ENCODE assay signal across 23 mouse cellular contexts in the genomic region with DNA sequence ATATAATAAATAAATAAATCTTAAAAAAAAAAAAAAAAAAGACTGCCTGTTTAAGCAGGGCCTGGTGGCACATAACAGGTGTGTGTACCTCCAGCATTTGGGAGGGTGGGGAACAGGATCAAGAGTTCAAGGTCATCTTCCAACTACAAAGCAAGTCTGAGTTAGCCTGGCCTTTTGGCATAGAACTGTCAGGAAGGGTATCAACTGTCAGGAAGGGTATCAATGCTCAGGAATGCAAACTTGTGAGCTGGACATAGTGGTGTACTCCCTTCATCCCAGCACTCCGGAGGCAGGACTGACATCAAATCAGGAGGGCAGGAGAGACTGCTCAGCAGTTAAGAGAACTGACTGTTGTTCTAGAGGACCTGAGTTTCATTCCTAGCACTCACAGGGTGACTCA.
"Had no signal": no experiment of that assay in that cellular context is flagged by ENCODE, and none has a peak within 500 bp of the region (broad histone marks: within the 10 kb centered on the region; RNA-seq: fewer than 3 reads in every experiment).

No protein-coding gene starts in this region.

- DNase-seq: gastrocnemius, postnatal 14 days; gastrocnemius, postnatal 36 days; heart, adult 18-20 months; heart, postnatal 14 days; heart, postnatal 36 days; kidney, adult 11 months; kidney, adult 2 months; kidney, adult 9 months; kidney, postnatal 14 days; kidney, postnatal 36 days; layer of hippocampus, adult 9-11 months; left cerebral cortex, postnatal 4 days had no signal

- H3K4me1 ChIP-seq: hindbrain, embryonic 15.5 days; intestine, embryonic 15.5 days; kidney, embryonic 15.5 days; limb, embryonic 13.5 days; limb, embryonic 15.5 days had no signal

- H3K27me3 ChIP-seq: heart, embryonic 12.5 days; hindbrain, embryonic 13.5 days; hindbrain, embryonic 15.5 days; intestine, embryonic 15.5 days; kidney, embryonic 15.5 days; limb, embryonic 13.5 days; limb, embryonic 15.5 days; liver, embryonic 12.5 days had no signal

- H3K36me3 ChIP-seq: hindbrain, embryonic 15.5 days; intestine, embryonic 15.5 days; limb, embryonic 15.5 days had no signal

- H3K4me2 ChIP-seq: heart, embryonic 12.5 days; hindbrain, embryonic 13.5 days; hindbrain, embryonic 15.5 days; intestine, embryonic 15.5 days; kidney, embryonic 15.5 days; limb, embryonic 13.5 days; limb, embryonic 15.5 days; liver, embryonic 12.5 days had no signal

- H3K9me3 ChIP-seq: hindbrain, embryonic 13.5 days; hindbrain, embryonic 15.5 days; intestine, embryonic 15.5 days; limb, embryonic 13.5 days; limb, embryonic 15.5 days; liver, embryonic 12.5 days had no signal

- H3K27ac ChIP-seq: hindbrain, embryonic 13.5 days; hindbrain, embryonic 15.5 days; hindbrain, postnatal 0 days; intestine, embryonic 15.5 days; kidney, embryonic 15.5 days; kidney, postnatal 0 days; limb, embryonic 13.5 days; limb, embryonic 15.5 days; liver, embryonic 12.5 days; liver, embryonic 14.5 days had no signal

- ATAC-seq: hindbrain, postnatal 0 days; intestine, embryonic 15.5 days; liver, embryonic 12.5 days had no signal

- H3K9ac ChIP-seq: heart, embryonic 12.5 days; hindbrain, embryonic 13.5 days; hindbrain, embryonic 15.5 days; intestine, embryonic 15.5 days; kidney, embryonic 15.5 days; limb, embryonic 13.5 days; limb, embryonic 15.5 days; liver, embryonic 12.5 days; liver, embryonic 14.5 days had no signal

- H3K4me3 ChIP-seq: heart, embryonic 12.5 days; hindbrain, embryonic 13.5 days; hindbrain, embryonic 15.5 days; intestine, embryonic 15.5 days; kidney, embryonic 15.5 days; limb, embryonic 13.5 days; limb, embryonic 15.5 days; liver, embryonic 12.5 days had no signal
